Mouse (Mus musculus) neural tube, embryonic 10.5 days (tissue): ENCODE measurements around the gene Vps51.

Source experiments
- DNase-seq: peaks from one replicate; pipeline ENCODE4 v3.0.0-alpha.2; 2017; ENCODE audit warnings: low spot score; ENCODE audit errors: extremely low spot score

Gene Vps51

DNA sequence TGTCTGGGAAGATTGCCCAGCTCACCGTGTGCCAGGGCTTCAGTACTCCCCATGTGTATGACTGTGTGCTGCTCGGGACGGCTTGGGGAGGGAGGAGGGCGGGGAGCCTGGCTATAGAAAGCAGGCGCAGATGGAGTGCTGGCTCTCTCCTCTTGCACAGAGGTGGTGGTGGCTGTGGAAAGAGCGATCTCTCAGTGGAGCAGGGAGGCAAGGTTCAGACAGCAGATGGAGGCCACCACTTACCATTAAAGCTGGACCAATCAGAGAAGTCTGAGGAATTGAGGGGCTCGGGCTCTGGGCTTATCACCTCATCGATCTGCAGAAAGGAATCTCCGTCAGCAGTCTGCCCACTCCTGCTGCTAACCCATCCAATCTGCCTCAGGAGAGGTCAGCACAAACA, 5.1 kb upstream of the Vps51 start, which contains the start of gene Gm28374:
Gene Gm28374, minus strand, starts transcription at position 101 of the 400 bp plus-strand sequence.
- DNase-seq = no peak

DNA sequence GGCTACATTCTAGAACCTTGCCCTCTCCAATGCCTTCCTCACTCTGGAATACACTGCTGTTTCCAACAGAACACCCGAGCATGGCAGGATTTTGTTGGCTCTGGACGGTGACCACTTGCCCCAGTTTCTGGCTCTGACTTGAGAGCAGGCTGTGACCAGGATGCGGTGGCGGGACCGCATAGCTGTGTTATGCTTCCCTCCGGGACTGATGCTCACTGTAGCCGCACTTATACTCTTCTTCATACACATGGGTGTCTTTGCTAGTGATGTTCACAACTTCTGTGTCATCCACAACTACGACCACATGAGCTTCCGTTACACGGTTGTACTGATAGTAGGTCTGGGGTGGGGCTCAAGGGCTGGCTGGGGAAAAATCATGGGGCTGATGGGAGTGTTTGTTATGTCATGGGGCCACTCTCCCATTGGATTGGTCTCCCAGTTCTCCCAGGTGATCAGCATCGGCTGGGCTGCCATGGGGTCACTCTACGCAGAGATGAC, 3.0 kb upstream of the Vps51 start, which contains the start of gene Tmem262:
Gene Tmem262, plus strand, starts transcription at position 51 of the 498 bp plus-strand sequence.
- no peak for DNase-seq

DNA sequence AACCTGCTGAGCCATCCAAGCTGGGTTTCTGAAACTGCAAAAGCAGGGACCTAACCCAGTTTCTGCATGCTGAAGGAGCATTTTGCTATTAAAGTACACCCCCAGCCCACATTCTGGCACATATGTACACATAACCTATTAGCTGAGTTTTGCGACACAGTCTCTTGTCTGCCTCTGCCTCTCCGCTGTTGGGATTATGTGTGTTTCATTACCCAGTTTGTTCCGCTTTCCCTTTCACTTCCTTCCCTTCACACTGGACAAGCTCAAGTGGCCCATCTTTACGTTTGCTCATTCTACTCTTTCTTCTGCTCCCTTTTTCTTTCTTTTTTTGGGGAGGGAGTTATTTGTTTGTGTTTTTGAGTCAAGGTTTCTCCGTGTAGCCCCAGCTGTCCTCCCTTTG, 3.1 kb downstream of the Vps51 start:
- no peak for DNase-seq

DNA sequence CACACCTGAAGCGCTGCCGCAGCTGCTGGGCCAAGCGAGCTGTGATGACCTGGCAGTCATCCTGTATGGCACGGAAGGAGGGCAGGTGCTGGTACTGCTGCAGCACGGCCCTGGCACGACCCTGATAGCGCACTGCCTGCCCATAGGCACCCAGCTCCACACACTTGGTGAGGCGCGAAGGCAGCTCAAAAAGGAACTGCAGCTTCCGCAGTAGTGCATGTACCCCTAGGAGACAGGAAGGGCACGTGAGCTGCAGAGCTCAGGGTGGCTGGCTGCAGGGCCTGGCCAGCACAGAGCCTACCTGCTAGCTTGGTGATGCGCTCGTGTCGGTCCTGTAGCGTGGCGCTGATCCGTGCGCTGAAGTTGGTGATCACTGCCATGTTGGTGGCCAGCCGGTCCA, 5.8 kb downstream of the Vps51 start:
- DNase-seq = no peak

DNA sequence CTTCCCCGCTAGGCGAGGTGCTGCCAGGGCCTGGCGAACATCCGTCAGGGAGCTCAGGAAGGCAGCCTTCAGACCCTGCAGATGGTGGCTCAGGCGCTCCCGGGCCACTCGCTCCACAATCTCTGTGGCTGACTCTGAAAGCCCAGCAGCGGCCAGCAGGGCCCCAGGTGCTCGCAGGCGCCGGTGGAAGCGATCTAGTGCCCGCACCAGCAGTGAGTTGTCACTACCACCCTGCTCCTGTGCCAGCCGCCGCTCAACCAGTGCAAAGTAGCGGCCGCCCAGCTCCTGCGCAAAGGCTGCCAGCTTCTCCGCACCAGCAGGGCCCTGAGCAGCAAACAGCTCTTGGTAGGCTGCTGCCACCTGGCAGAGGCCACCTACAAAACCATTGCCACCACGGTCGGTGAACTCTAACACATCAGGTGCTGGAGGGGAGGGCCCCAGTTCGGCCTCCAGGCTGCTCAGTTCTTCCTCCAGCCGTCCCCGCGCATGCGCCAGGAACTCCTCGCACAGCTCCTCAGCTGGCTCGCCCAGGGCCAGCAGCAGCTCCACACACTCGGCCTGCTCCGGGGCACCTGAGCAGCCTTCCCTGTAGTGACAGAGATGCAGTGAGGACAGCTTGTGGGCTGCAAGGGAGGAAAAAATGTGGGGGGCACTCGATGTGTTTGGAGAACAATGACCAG, 6.3 kb downstream of the Vps51 start:
- no peak for DNase-seq

DNA sequence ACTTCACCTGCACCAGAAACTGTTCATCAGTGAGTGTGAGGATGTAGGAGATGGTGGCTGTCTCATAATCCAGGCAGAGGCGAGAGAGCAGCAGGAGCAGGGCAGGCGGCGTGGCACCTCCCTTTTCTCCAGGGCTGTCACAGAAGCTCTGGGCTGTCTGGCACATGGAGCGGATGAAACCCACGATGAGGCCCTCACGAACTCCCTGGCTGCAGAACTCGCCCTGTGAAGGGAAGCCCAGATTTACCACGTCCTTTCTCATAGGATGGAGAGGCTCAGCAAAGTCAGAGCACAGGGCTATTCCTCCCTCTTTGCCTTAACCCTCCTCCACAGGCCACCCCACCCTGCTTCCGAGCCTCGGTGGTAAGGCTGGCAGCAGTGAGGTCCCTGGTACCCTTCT, 7.2 kb downstream of the Vps51 start:
- DNase-seq = no peak

DNA sequence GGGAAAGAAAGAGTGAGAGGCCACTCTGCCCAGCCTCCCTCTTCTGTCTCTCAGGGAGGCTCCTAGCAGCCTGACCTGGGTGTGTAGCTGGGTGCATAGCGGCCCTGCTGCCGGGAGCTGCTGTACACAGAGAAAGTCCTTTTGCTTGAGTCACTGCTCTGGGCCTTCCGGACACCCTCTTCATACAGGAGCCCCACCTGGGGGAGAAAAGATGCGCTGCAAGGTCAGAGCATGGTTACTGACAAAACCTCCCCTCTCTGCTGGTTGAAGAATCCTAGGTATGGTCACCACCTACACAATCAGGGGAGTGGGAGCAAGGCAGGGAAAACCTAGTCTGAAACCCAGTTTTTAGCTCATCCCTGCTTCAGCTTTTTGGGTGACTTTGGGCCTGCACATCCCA, 8.1 kb downstream of the Vps51 start:
- no peak for DNase-seq

DNA sequence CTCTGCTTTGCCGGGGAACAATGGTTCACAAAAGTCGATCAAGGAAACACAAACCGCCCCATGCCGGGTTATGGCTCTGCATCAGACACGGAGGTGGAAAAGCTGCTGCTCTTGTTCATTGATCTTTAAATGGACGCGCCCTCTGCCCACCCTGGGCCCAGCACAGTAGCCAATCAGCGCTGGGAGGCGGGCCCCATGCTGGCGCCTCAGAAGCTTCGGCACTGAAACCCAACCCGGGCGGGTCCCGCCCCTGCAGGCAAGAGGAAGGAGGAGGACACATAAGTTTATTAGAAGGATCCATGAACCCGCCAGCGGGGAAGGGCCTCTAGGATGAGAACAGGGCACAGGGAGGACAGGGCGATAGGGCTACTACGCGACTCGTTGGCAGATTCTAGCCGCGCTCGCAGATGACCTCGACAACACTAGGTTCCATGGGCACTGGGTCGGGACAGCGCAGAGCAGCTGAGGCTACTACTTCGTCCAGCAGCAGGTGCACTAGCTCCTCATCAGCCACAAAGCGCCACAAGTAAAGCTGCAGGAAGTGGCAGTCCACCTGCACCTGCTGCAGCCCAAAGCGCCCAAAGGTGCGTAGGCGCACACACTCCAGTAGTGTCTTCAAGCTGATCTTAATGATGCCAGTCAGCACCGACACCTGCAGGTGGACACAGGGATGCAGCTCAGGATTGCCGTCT, 9.2 kb downstream of the Vps51 start, which contains the start of gene Tm7sf2:
Gene Tm7sf2, minus strand, starts transcription at position 650 of the 692 bp plus-strand sequence.
- DNase-seq = peak; percentile 92

DNA sequence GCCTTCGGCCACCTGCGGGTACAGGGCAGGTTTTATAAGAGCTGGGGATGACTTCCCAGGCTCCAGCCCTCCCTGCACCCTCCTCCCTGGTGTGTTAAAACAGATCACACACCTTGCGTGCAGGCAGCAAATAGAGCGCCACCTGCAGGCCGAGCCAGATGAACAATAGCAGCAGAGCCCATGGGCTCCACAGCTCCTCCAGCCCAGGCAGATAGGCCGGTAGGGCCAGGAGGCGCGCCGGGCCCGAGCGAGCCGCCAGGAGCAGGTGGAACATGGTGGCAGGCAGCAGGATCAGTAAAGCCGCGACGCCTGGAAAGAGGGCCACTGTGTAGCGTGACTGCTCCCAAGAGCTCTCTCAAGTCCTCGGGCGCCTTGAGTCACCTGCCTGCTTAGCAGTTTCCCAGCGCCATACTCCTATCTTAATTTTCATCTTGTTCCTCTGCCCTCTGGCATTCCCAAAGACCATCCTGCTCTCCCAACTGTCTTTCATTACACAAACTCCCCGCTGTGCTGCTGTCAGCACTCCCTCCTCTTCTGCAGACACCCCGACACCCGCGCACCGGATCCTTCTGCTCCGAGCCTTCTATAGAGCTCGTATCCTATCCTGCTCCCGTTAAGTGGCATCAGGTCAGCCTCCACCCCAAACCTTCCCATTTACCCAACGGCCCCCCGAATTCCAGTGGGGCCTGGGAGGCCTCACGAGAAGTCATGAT, 9.9 kb downstream of the Vps51 start:
- DNase-seq = peak; percentile 89

DNA sequence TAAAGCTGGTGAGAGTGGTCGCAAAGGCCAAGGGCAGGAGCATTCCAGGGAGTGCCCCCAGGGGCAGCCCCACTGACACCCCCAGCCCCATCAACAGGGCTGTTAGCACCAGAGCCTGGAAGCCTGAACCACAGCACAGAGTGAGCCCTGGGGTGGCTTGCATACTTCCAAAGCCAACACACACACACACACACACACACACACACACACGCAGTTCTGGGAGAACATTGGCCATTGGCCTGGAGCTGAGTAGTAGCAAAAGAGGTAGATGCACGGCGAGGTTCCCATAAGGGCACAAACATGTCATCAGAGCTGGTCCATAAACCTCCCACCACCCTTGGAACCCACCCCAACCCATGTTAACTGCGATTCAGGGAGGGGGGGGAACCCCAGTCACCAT, 10.5 kb downstream of the Vps51 start:
- no peak for DNase-seq

DNA sequence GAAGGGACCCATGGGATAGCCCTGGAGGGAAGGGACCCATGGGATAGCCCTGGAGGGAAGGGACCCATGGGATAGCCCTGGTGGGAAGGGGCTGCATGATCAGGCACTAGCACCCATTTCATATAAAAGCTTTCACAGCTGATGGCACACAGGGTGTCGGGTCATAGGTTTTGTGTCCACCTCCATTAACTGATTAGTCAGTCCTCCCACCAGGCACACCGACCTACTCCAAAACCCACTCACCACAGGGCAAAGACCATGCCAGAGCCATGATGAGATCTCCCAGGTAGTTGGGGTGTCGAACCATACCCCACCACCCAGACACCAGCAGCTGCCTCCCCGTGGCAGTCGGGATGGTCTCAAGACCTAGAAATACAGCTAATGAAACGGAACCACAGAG, 13.9 kb downstream of the Vps51 start:
- DNase-seq = no peak

DNA sequence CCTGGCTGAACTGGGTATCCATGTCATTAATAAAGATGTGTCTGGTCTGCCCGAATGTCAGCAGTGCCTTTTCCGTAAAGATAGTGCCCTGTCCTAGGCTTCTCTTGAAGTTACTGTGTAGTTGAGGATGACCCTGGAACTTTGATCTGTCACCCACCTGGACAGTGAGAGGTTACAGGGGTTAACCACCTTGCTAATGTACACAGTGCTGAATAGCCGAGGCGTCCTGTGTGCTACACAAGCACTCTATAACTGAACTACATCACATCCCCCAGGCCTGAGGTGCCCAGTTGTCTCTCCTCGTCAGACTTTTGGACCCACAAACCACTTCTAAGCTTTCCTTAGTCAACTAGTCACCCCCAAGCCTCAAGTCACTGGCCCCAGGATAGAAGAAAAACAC, 14.6 kb downstream of the Vps51 start:
- DNase-seq = no peak

DNA sequence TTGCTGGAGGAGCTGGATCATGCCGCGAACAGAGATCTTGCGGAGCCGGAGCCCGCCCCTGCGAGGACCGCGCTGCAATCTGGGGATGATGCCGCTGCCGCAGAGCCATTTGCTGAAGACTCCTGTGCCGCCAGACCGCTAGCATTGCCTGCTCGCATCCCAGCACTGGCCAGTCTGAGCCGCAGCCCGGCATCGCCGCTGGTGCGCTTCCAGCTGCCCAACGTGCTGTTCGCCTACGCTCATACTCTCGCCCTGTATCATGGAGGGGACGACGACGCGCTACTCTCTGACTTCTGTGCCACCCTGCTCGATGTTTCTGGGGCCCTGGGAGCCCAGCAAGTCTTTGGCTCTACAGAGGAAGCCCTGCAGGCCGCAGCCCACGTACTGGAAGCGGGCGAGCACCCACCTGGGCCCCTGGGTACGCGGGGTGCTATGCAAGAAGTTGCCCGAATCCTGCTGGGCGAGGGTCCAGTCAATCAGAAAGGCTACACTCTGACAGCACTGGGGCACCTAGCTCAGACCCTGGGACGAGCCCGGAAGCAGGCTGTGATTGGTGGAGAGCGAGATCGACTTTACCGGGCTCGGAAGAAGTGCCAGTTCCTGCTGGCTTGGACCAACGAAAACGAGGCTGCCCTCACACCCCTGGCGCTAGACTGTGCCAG, 15.3 kb downstream of the Vps51 start:
- peak; percentile 45 for DNase-seq

DNA sequence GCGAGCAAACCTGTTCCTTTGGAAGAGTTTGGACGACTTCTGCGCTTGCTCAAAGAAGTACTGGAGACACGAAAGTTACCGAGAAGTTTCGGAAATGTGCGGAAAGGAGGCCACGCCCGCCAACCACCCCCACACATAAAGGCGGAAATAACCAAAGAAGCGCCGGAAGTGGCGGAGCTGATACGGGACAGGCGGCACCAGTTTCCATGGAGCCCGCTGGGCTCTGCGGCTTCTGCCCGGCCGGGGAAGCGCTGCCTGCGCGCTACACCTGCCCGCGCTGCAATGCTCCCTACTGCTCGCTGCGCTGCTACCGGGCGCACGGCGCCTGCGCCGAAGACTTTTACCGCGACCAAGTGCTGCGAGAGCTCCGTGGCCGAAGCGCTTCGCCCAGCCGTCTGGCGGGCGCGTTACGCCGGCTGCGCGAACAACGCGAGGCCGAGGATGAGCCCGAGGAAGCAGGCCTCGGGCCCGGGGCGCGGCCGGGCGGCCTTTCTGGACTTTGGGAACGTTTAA, 16.0 kb downstream of the Vps51 start, which contains the start of gene Znhit2:
Gene Znhit2, plus strand, starts transcription at position 172 of the 513 bp plus-strand sequence.
- peak; percentile 91 for DNase-seq

DNA sequence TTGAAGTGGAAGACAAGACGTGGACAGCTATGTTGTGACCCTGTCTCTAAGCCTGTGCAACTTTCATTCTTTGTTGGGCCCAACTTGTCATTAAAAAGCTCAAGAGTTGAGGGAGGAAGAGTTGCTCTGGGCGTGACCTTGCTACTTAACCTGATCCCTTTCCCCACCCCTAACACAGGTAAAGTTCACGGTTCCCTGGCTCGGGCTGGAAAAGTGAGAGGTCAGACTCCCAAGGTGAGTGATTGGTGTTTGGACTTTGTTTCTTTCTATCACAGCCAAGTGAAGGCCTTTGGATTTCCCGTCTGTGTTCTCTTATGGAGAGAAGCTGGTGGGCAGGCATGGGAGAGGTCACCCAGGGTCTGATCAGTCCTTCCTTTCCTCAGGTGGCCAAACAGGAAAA, 18.1 kb downstream of the Vps51 start:
- no peak for DNase-seq

DNA sequence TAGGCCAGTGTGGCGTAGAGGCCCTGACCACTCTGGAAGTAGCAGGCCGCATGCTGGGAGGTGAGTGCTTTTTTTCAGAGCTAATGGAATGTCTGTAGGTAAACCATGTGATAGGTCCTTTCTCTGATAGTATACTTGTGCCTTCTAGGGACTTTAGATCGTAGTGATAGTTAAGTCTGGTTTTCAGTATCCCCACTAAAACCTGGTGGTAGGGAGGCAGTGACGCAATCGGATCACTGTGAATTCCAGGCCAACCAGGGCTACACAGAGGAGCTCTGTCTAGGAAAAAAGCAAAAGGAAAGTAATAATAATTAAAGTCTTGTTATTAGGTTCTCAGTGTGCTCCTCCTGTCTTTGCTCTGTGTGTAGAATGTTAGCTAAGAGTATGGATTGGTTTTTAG, 18.5 kb downstream of the Vps51 start:
- DNase-seq = no peak

DNA sequence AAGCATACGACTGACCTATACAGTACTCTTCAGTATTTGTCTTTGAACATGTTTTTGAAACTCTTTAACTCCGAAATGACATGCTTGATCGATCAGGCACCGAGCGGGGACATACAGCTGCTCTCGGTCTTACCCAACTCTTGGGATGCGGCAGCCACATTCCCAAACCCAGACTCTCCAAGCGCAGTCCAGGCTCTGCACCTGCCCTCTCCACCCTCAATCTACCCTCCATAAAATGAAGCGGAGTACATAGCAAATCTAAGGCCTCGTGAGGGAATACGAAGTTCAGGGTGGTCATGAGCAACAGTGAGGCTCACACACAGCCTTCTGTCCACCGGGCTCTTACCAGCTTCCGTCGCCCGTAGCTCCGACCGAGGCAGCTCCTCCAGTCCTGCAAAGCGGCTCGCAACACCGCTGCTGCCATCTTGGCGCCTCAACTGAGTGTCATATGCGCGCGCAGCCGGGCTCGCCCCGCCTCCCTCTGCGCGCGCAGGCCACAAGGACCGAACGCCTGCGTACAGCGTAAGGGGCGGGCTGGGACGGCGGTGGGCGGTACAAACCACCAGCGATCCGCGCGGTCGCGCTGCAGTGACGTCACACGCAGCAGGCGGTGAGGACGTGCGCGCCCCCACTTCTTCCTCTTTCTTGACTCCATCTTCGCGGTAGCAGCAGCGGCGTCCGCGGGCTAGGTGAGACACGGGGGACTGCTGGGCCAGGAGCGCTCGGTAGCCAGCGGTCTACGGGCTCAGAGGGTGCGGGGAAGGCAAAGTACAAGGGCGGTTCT, 19.5 kb downstream of the Vps51 start, which contains the start of the genes Mrpl49 and Fau:
Gene Mrpl49, minus strand, starts transcription at position 473 of the 784 bp plus-strand sequence.
Gene Fau, plus strand, starts transcription at position 532 of the 784 bp plus-strand sequence.
- DNase-seq = peak; percentile 98

DNA sequence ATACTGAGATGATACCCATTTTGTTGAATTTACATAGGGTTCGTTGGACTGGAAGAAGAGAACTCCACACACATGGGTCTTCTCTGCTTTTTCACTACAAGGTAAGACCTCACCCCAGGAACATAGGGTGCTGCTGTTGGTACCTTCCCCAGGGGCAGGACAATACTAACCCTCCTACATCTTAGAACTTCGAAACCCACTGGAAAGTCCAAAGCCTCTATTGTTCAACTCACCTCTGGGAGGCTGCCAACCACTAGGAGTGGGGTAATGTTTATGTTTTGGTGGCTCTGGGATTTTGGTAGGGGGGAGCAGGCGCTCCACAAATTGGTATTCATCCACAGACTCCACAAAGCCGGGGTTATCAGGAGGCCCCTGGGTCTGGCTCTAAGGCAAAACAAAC, 20.3 kb downstream of the Vps51 start:
- DNase-seq = no peak

DNA sequence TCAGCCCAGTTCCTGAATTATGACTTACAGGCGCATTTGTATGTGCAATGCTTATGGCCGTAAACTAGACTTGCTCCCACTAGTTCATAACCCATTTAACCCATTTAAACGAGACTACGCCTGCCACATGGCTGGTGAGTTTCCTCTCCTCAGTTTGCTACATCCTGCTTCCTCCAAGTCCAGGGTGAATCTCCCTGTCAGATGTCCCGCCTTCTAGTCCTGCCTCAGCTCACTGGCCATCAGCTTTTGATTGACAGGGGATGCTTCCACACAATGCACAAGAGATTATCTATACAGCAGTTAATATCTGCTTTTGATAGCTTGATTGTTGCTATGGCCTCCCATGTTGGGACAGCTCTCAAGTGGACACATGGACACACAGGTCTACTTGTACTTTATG, 22.7 kb downstream of the Vps51 start:
- DNase-seq = no peak

DNA sequence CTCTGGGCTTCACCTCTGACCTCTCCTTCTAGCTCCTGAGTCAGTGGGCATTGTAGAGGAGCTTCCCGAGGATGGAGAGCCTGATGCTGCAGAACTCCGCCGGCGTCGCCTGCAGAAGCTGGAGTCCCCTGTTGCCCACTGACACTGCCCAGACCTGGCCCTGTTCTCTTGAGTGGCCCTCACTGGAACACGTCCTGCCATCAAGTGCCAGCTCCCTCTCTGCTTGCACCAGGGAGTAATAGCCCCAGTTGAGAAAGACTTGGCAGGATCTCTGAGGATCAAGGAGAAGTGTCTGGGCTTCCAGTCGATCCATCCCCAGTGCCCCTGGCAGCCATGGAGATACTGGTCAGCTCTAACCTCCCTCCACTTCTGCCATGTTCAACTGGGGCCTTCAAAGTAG, 24.5 kb downstream of the Vps51 start:
- DNase-seq = no peak
